Mouse (Mus musculus) monocyte, adult 59 days (primary cell): ENCODE data around the gene Aktip. TPM values are rescaled to one million over a fixed set of nuclear protein-coding genes. Genes with fewer than 3 reads are reported as not detected.

Experiments used
- total RNA-seq, 2 experiments: library from RNA; stranded (reverse); gene quantifications; one replicate each; pipeline ENCODE4 v1.2.4; 2023

Gene Aktip
- total RNA-seq = 10 to 100 TPM in 1 of 2 experiments, 1 to 10 TPM in 1; 8.5 to 11.0 TPM

DNA sequence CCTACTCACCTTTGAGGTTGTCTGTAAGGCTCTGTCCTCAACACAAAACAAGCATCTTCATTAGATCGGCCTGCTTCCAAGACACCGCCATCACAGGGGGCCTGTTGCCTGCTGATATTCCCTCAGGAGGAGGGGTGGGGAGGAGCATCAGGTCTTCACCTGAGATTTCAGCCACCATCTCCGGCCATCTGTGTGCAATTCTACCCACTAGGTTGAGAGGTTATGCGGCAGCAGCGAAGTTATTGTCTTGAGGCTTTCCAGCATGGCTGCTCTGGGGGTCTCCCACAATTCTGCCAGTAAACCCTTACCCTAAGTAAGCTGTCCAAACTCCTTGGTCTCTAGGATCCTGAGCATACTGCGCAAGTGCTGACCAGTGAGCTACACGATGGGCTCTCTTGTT lies at the start of gene Aktip:
Aktip (minus strand) TSS at position 101 of the 400 bp plus-strand sequence.

GRCm38 (mm10) chr8:91069834-91070233 lies 129.9 kb downstream of the Aktip start, which contains the start of gene Rbl2:
Gene Rbl2, plus strand, starts transcription at chr8:91070057.

Other genes with a start within 250 kb of the Aktip start
- gene Rbl2, start 129.9 kb downstream of the Aktip start, total RNA-seq = 10 to 100 TPM; 49.0 to 50.4 TPM
- 1 to 10 TPM; 1.9 to 4.6 TPM for gene Rpgrip1l, start 113.3 kb upstream of the Aktip start, total RNA-seq
- gene Fto, start 113.5 kb upstream of the Aktip start, total RNA-seq = 10 to 100 TPM; 36.5 to 37.7 TPM